Mouse (Mus musculus): ENCODE data around the gene 1110008P14Rik. TPM values are rescaled to one million over a fixed set of nuclear protein-coding genes. Genes with fewer than 3 reads are reported as not detected.
"Not testable (repeated sequence)": the region's sequence is repeated elsewhere in the genome, so short reads cannot be mapped to it uniquely, and the experiment has no call there.

The 1110008P14Rik gene
- polyA plus RNA-seq, 1 experiment from 2014 or later: 89.4 TPM

- CTCF ChIA-PET: no interaction called here
- no peak for DNase-seq (ENCODE audit: low read depth, low spot score)
- no peaks in the 10 kb centered on the region for H3K27me3 ChIP-seq
- no peak for ATAC-seq
- POLR2A ChIA-PET: no interaction called here
- in situ Hi-C loops (cut with MboI; ENCODE audit: low pct_unique_long_range_greater_than_20kb): no loop called here
- TF ChIP-seq CTCF (IDR thresholded peaks at IDR 0.05): no peak
Observed at GRCm38 (mm10) chr2:32374191-32374590, 7.5 kb downstream of the 1110008P14Rik start.

DNA sequence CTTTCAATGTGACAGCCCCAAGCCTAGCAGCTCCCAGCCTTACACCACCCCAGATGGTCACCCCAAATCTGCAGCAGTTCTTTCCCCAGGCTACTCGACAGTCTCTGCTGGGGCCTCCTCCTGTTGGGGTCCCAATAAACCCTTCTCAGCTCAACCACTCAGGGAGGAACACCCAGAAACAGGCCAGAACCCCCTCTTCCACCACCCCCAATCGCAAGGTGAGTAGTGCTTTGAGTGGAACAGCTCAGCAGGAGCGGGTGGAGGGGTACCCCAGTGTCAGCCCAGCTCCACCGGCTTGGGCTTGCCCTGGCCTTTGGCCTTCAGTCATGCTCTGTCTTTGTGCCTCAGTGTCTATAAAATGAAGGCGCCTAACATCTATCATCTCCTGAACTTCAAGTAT, 14.4 kb downstream of the 1110008P14Rik start:
- ATAC-seq (no peak), DNase-seq (ENCODE audit: low read depth, low spot score) (no peak)
- ChIA-PET CTCF (no interaction called here), POLR2A (no interaction called here)
- in situ Hi-C loops (cut with MboI; ENCODE audit: low pct_unique_long_range_greater_than_20kb): no loop called here
- TF ChIP-seq CTCF (IDR thresholded peaks at IDR 0.05): no peak
- H3K27me3 ChIP-seq: no peaks in the 10 kb centered on the region

DNA sequence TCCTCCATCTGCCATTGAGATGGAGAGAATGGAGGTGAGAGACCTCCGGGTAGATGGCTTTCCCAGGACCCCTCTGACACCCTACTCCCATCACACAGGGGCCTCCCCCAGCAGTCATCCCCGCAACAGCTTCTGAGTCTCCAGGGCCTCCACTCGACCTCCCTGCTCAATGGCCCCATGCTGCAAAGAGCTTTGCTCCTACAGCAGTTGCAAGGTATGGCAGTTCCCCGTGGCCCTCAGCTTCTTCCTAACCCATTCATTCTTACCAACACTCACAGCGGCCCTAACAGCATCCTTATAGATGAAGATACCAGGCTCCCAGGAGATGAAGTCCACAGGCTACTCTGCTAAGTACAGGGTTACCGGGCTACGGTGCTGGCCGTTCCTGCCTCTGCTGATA, 17.6 kb downstream of the 1110008P14Rik start:
- POLR2A ChIA-PET: interaction anchor here (1.5 kb wide), 1 partner anchor 31 kb away, joined by 4 read pairs; no protein-coding TSS in a partner anchor
- DNase-seq (ENCODE audit: low read depth, low spot score) (no peak), ATAC-seq (no peak)
- CTCF ChIA-PET: no interaction called here
- no peaks in the 10 kb centered on the region for H3K27me3 ChIP-seq
- TF ChIP-seq CTCF (IDR thresholded peaks at IDR 0.05): no peak
- in situ Hi-C loops (cut with MboI; ENCODE audit: low pct_unique_long_range_greater_than_20kb): no loop called here

DNA sequence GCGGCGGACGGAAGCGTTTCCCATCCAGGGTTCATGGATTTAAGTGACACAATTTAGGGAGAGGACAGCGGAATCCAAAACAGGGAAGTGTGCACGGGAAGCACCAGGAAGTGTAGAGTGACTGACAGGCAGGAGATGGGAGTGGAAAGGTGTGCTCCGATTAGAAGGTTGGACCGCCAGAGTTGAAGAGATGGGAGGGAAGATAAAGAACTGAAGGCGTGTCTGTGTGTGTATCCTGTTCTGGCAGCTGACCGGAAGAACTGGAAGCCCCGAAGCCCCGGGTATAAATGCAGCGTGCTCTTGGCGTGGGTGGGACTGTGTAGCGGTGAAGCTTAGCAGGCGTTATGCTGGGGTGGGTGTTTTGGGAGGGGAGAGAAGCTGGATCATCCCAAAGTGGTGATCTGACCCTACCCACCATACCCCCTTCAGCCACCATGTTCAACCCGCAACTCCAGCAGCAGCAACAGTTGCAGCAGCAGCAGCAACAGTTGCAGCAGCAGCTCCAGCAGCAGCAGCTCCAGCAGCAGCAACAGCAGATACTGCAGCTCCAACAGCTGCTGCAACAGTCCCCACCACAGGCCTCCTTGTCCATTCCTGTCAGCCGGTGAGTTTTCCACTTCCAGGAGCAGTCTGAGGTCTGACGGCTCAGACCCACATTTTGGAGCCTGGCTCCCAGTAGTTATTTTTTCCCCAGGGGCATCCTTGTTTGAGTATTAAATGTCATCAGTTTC, 18.2 kb downstream of the 1110008P14Rik start:
- no peak for TF ChIP-seq CTCF (IDR thresholded peaks at IDR 0.05)
- ChIA-PET CTCF (interaction anchor here (1.1 to 1.5 kb wide), 3 partner anchors 13 to 59 kb away, joined by 3 to 5 read pairs (median 4); no protein-coding TSS in a partner anchor), POLR2A (interaction anchor here (1.5 kb wide), 1 partner anchor 32 kb away, joined by 4 read pairs; no protein-coding TSS in a partner anchor)
- DNase-seq (ENCODE audit: low read depth, low spot score): no peak
- in situ Hi-C loops (cut with MboI; ENCODE audit: low pct_unique_long_range_greater_than_20kb): no loop called here
- ATAC-seq: peak; percentile 10
- H3K27me3 ChIP-seq: no peaks in the 10 kb centered on the region

DNA sequence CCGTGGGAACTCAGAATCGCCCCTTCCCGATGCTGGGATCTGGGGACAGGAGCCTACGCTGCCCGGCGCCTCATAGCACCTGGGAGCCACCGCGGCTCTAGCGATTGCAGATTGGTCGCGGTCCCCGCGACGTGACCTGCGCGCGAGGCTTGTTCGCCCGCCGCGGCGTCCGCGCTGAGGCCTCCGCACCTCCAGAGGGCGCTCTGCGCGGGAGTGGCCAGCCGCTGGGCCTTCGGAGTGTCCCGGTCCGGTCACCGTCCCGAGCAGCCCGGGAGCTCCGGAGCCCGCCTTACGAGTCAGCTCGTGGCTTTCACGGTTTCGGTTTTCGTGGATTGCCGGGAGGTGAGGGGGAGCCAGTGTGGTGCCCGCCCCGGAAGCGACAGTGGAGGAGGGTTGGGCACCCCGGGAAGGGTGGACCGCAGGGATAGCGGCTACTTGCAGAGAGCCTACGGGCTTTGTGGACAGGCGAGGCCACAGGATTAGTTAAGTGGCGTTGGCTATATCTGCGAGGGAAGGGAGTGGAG, 18.9 kb downstream of the 1110008P14Rik start:
- no peak for TF ChIP-seq CTCF (IDR thresholded peaks at IDR 0.05)
- DNase-seq (ENCODE audit: low read depth, low spot score) (no peak), ATAC-seq (peak; percentile 80)
- ChIA-PET CTCF (interaction anchor here (1.0 to 1.5 kb wide), 4 partner anchors 12 to 60 kb away, joined by 3 to 5 read pairs (median 4); no protein-coding TSS in a partner anchor), POLR2A (interaction anchor here (0.7 to 1.5 kb wide), 2 partner anchors 32 to 173 kb away, joined by 4 read pairs; no protein-coding TSS in a partner anchor)
- no peaks in the 10 kb centered on the region for H3K27me3 ChIP-seq
- in situ Hi-C loops (cut with MboI; ENCODE audit: low pct_unique_long_range_greater_than_20kb): no loop called here

GRCm38 (mm10) chr2:32362274-32362673, 19.5 kb downstream of the 1110008P14Rik start:
- CTCF ChIA-PET: interaction anchor here (1.0 to 1.5 kb wide), 4 partner anchors 12 to 59 kb away, joined by 3 to 5 read pairs (median 4); no protein-coding TSS in a partner anchor
- ATAC-seq; in situ Hi-C loops (cut with MboI; ENCODE audit: low pct_unique_long_range_greater_than_20kb); DNase-seq (ENCODE audit: low read depth, low spot score); H3K27me3 ChIP-seq: not testable (repeated sequence)
- POLR2A ChIA-PET: interaction anchor here (0.6 to 0.7 kb wide), 2 partner anchors 73 to 173 kb away, joined by 3 to 4 read pairs; no protein-coding TSS in a partner anchor

GRCm38 (mm10) chr2:32361437-32361836, 20.3 kb downstream of the 1110008P14Rik start:
- no peak for DNase-seq (ENCODE audit: low read depth, low spot score)
- TF ChIP-seq CTCF (IDR thresholded peaks at IDR 0.05): no peak
- in situ Hi-C loops (cut with MboI; ENCODE audit: low pct_unique_long_range_greater_than_20kb): no loop called here
- ATAC-seq: no peak
- POLR2A ChIA-PET: no interaction called here
- CTCF ChIA-PET: interaction anchor here (0.8 kb wide), 1 partner anchor 59 kb away, joined by 3 read pairs; no protein-coding TSS in a partner anchor
- no peaks in the 10 kb centered on the region for H3K27me3 ChIP-seq

DNA sequence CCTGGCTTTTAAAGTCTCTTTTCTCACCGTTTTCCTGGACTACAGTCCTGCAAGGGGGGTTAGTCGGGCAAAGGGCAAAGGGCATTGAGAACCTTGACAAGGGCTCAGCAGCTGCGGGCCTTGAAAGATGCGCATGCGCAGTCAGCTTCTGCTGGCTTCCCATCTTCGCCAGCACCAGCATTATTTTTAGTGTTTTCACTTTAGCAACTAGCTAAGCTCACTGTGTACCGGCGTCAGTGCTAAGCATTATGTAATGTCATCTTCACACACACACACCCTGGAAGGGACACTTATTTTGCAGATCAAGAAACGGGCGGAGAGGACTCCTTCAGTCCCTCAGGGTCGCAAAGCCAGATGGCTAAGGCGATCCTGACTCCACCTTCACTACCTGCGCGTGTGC, 21.0 kb downstream of the 1110008P14Rik start:
- DNase-seq (ENCODE audit: low read depth, low spot score): no peak
- in situ Hi-C loops (cut with MboI; ENCODE audit: low pct_unique_long_range_greater_than_20kb): no loop called here
- H3K27me3 ChIP-seq: no peaks in the 10 kb centered on the region
- no peak for ATAC-seq
- no peak for TF ChIP-seq CTCF (IDR thresholded peaks at IDR 0.05)
- CTCF ChIA-PET: interaction anchor here (0.8 to 1.1 kb wide), 3 partner anchors 19 to 58 kb away, joined by 3 read pairs; no protein-coding TSS in a partner anchor
- POLR2A ChIA-PET: no interaction called here

DNA sequence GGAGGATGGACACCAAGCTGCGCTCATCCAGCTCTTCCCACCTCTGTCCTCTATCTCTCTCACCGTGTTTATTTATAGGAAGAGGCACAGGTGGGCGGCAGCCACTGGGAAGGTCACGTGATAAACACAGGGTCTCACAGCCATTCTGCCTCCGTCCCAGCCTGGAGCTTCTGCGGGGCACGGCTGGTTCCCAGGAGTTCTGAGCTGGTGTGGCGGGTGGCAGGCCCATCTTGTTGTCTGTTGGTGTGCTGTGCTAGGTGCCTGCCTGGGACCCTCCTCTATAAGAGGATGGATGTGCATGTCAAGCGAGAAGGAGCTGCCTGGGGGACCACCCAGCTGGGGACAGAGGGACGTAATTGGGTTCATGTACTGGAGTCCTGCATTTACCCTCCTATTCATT, 23.4 kb downstream of the 1110008P14Rik start:
- no peaks in the 10 kb centered on the region for H3K27me3 ChIP-seq
- CTCF ChIA-PET: no interaction called here
- in situ Hi-C loops (cut with MboI; ENCODE audit: low pct_unique_long_range_greater_than_20kb): no loop called here
- no peak for TF ChIP-seq CTCF (IDR thresholded peaks at IDR 0.05)
- no peak for DNase-seq (ENCODE audit: low read depth, low spot score)
- no peak for ATAC-seq
- POLR2A ChIA-PET: no interaction called here

DNA sequence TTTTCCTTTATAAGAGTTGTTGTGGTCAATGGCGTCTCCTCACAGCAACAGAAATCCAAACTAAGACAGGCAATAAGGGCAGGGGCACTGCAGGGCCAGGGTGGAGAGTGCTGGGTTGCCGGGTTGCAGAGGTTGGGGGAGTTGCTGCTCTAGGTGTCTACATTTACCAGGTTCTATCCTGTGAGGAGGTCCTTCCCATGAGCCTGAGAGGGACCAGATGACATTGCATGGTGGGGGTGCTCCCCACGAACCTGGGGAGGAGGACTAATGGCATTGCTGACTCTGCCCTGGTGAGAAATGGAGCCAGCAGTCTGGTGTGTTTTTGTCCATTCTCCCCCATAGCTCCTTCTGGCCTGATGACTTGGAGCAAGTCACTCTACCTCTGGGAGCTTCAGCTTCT, 24.0 kb downstream of the 1110008P14Rik start:
- no peaks in the 10 kb centered on the region for H3K27me3 ChIP-seq
- POLR2A ChIA-PET: no interaction called here
- TF ChIP-seq CTCF (IDR thresholded peaks at IDR 0.05): no peak
- no peak for ATAC-seq
- DNase-seq (ENCODE audit: low read depth, low spot score): no peak
- in situ Hi-C loops (cut with MboI; ENCODE audit: low pct_unique_long_range_greater_than_20kb): no loop called here
- CTCF ChIA-PET: interaction anchor here (1.5 kb wide), 1 partner anchor 47 kb away, joined by 5 read pairs; no protein-coding TSS in a partner anchor

DNA sequence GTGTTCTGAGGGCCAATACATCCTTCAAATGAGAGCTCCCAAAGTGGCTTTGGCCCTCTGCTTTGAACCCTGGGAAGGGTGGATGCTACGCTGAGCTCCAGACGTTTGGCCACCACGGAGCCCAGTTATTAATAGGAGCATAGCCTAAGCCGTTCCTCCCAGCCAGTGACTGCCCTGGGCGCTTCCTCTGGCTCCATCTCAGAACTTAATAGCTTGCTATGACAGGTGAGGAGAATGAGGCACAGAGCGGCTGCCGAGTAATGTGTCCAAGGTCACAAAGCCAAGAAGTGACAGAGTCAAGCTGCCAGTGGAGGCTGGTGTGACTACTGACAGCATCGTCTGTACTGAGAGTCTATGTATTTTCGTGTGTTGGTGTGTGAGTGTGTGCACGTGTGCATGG, 25.5 kb downstream of the 1110008P14Rik start:
- DNase-seq (ENCODE audit: low read depth, low spot score) (no peak), ATAC-seq (no peak)
- no peak for TF ChIP-seq CTCF (IDR thresholded peaks at IDR 0.05)
- POLR2A ChIA-PET: no interaction called here
- CTCF ChIA-PET: interaction anchor here (1.5 to 1.6 kb wide), 3 partner anchors 49 to 96 kb away, joined by 3 to 5 read pairs (median 3); no protein-coding TSS in a partner anchor
- in situ Hi-C loops (cut with MboI; ENCODE audit: low pct_unique_long_range_greater_than_20kb): no loop called here
- H3K27me3 ChIP-seq: no peaks in the 10 kb centered on the region
